Mouse (Mus musculus) induced T-regulatory cell, adult 2 months (primary cell): ENCODE results near the gene Zfp672.
"Not testable (repeated sequence)": the region's sequence is repeated elsewhere in the genome, so short reads cannot be mapped to it uniquely, and the experiment has no call there.

ENCODE experiments used
- DNase-seq: peaks from one replicate; pipeline ENCODE4 v3.0.0-alpha.2; 2012; ENCODE audit warnings: low read depth

The Zfp672 gene

GRCm38 (mm10) chr11:58324614-58325229 lies 5.4 kb downstream of the Zfp672 start:
- no peak for DNase-seq

- DNase-seq: peak; percentile 32
Observed at GRCm38 (mm10) chr11:58323570-58324340, 6.4 kb downstream of the Zfp672 start.

GRCm38 (mm10) chr11:58322824-58323569 lies 7.1 kb downstream of the Zfp672 start:
- DNase-seq: peak; percentile 98

GRCm38 (mm10) chr11:58316768-58317390 lies 13.3 kb downstream of the Zfp672 start:
- no peak for DNase-seq

GRCm38 (mm10) chr11:58316344-58316743 lies 13.8 kb downstream of the Zfp672 start:
- DNase-seq: no peak

GRCm38 (mm10) chr11:58315536-58316168 lies 14.5 kb downstream of the Zfp672 start:
- no peak for DNase-seq

- no peak for DNase-seq
Observed at GRCm38 (mm10) chr11:58314069-58314468, 16.1 kb downstream of the Zfp672 start.

- no peak for DNase-seq
Observed at GRCm38 (mm10) chr11:58308661-58309060, 21.5 kb downstream of the Zfp672 start.

- DNase-seq: peak; percentile 76
Observed at GRCm38 (mm10) chr11:58307411-58308080, 22.6 kb downstream of the Zfp672 start.

- peak; percentile 93 for DNase-seq
Observed at GRCm38 (mm10) chr11:58306860-58307308, 23.3 kb downstream of the Zfp672 start, which contains the start of gene Zfp692. Zfp692 (plus strand) TSS chr11:58307069.

- DNase-seq: not testable (repeated sequence)
Observed at GRCm38 (mm10) chr11:58305299-58305698, 24.8 kb downstream of the Zfp672 start.

GRCm38 (mm10) chr11:58303594-58303993 lies 26.5 kb downstream of the Zfp672 start:
- DNase-seq: peak; percentile 32

GRCm38 (mm10) chr11:58302774-58303445 lies 27.2 kb downstream of the Zfp672 start:
- no peak for DNase-seq

- DNase-seq: peak; percentile 98
Observed at GRCm38 (mm10) chr11:58301837-58302754, 28.0 kb downstream of the Zfp672 start.

GRCm38 (mm10) chr11:58301057-58301456 lies 29.1 kb downstream of the Zfp672 start:
- DNase-seq: peak; percentile 90

- DNase-seq: no peak
Observed at GRCm38 (mm10) chr11:58297396-58297795, 32.7 kb downstream of the Zfp672 start.

- no peak for DNase-seq
Observed at GRCm38 (mm10) chr11:58292791-58293190, 37.3 kb downstream of the Zfp672 start.

GRCm38 (mm10) chr11:58290812-58291211 lies 39.3 kb downstream of the Zfp672 start:
- no peak for DNase-seq

- peak; percentile 54 for DNase-seq
Observed at GRCm38 (mm10) chr11:58289992-58290682, 40.0 kb downstream of the Zfp672 start.
